Mouse (Mus musculus): ENCODE results near the gene Ano9. TPM values are rescaled to one million over a fixed set of nuclear protein-coding genes. Genes with fewer than 3 reads are reported as not detected.

The Ano9 gene
- polyA plus RNA-seq, 1 experiment from 2014 or later = 17.9 TPM

- no peaks in the 10 kb centered on the region for H3K9me3 ChIP-seq (ENCODE audit: control insufficient read depth, low read length)
- WGBS = 53% methylated on average over 12 of the region's 12 CpGs
- peak overlapping the region; percentile 86 for H3K4me3 ChIP-seq (ENCODE audit: low read depth, low read length)
- TF ChIP-seq CTCF (IDR thresholded peaks at IDR 0.05; ENCODE audit: low read depth) = no peak
- no peak overlapping the region; the same call in 1 of the 2 replicates for H3K27ac ChIP-seq (replicated peaks)
- no peak for DNase-seq (ENCODE audit: low spot score)
- H3K27me3 ChIP-seq (ENCODE audit: control insufficient read depth, insufficient read depth, low read length) = no peaks in the 10 kb centered on the region
- no peak for ATAC-seq (ENCODE audit: low FRiP score, low TSS enrichment)
- no peaks in the 10 kb centered on the region for H3K36me3 ChIP-seq (ENCODE audit: control insufficient read depth, insufficient read depth, low read length)
- peak overlapping the region; percentile 85 for H3K4me2 ChIP-seq (replicated peaks; ENCODE audit: low read depth)
- H3K9ac ChIP-seq (ENCODE audit: low read length) = peak overlapping the region; percentile 84
- H3K4me1 ChIP-seq (replicated peaks; ENCODE audit: control insufficient read depth, insufficient read depth) = peaks cover 5% of the 10 kb centered on the region; the same call in 1 of the 2 replicates
Measured at GRCm38 (mm10) chr7:141131904-141132755, 14.5 kb upstream of the Ano9 start.

GRCm38 (mm10) chr7:141131024-141131820 is 13.6 kb upstream of the Ano9 start:
- H3K4me1 ChIP-seq (replicated peaks; ENCODE audit: control insufficient read depth, insufficient read depth) = peaks cover 5% of the 10 kb centered on the region; the same call in 1 of the 2 replicates
- peak; percentile 97 for ATAC-seq (ENCODE audit: low FRiP score, low TSS enrichment)
- no peak for TF ChIP-seq CTCF (IDR thresholded peaks at IDR 0.05; ENCODE audit: low read depth)
- no peak for TF ChIP-seq EP300 (optimal IDR thresholded peaks at IDR 0.05)
- H3K27me3 ChIP-seq (ENCODE audit: control insufficient read depth, insufficient read depth, low read length) = no peaks in the 10 kb centered on the region
- peak overlapping the region; percentile 86 for H3K4me3 ChIP-seq (ENCODE audit: low read depth, low read length)
- no peaks in the 10 kb centered on the region for H3K9me3 ChIP-seq (ENCODE audit: control insufficient read depth, low read length)
- H3K27ac ChIP-seq (replicated peaks) = peak overlapping the region; percentile 14
- peak; percentile 91 for DNase-seq (ENCODE audit: low spot score)
- peak overlapping the region; percentile 85 for H3K4me2 ChIP-seq (replicated peaks; ENCODE audit: low read depth)
- H3K36me3 ChIP-seq (ENCODE audit: control insufficient read depth, insufficient read depth, low read length) = no peaks in the 10 kb centered on the region
- WGBS = under 1% methylated on average over 57 of the region's 59 CpGs
- H3K9ac ChIP-seq (ENCODE audit: low read length) = peak overlapping the region; percentile 84

- H3K4me3 ChIP-seq (ENCODE audit: low read depth, low read length) = peak overlapping the region; percentile 54
- 2% methylated on average over 15 of the region's 15 CpGs for WGBS
- no peak for ATAC-seq (ENCODE audit: low FRiP score, low TSS enrichment)
- peak overlapping the region; percentile 56 for H3K9ac ChIP-seq (ENCODE audit: low read length)
- H3K9me3 ChIP-seq (ENCODE audit: control insufficient read depth, low read length) = no peaks in the 10 kb centered on the region
- H3K36me3 ChIP-seq (ENCODE audit: control insufficient read depth, insufficient read depth, low read length) = no peaks in the 10 kb centered on the region
- peaks cover 3% of the 10 kb centered on the region for H3K4me1 ChIP-seq (replicated peaks; ENCODE audit: control insufficient read depth, insufficient read depth)
- H3K27me3 ChIP-seq (ENCODE audit: control insufficient read depth, insufficient read depth, low read length) = no peaks in the 10 kb centered on the region
- peak overlapping the region; percentile 77 for H3K27ac ChIP-seq (replicated peaks)
- TF ChIP-seq CTCF (IDR thresholded peaks at IDR 0.05; ENCODE audit: low read depth) (no peak), EP300 (optimal IDR thresholded peaks at IDR 0.05) (no peak)
- H3K4me2 ChIP-seq (replicated peaks; ENCODE audit: low read depth) = peak overlapping the region; percentile 72
- no peak for DNase-seq (ENCODE audit: low spot score)
Measured at GRCm38 (mm10) chr7:141123517-141123856, 5.9 kb upstream of the Ano9 start.

GRCm38 (mm10) chr7:141122689-141123516 is 5.3 kb upstream of the Ano9 start:
- TF ChIP-seq CTCF (IDR thresholded peaks at IDR 0.05; ENCODE audit: low read depth) (no peak), EP300 (optimal IDR thresholded peaks at IDR 0.05) (no peak)
- H3K27ac ChIP-seq (replicated peaks) = peak overlapping the region; percentile 77
- ATAC-seq (ENCODE audit: low FRiP score, low TSS enrichment) (peak; percentile 99), DNase-seq (ENCODE audit: low spot score) (peak; percentile 98)
- peak overlapping the region; percentile 54 for H3K4me3 ChIP-seq (ENCODE audit: low read depth, low read length)
- peak overlapping the region; percentile 72 for H3K4me2 ChIP-seq (replicated peaks; ENCODE audit: low read depth)
- H3K9ac ChIP-seq (ENCODE audit: low read length) = peak overlapping the region; percentile 56
- WGBS = under 1% methylated on average over 29 of the region's 29 CpGs
- H3K27me3 ChIP-seq (ENCODE audit: control insufficient read depth, insufficient read depth, low read length) = no peaks in the 10 kb centered on the region
- no peaks in the 10 kb centered on the region for H3K9me3 ChIP-seq (ENCODE audit: control insufficient read depth, low read length)
- H3K36me3 ChIP-seq (ENCODE audit: control insufficient read depth, insufficient read depth, low read length) = no peaks in the 10 kb centered on the region
- peaks cover 3% of the 10 kb centered on the region for H3K4me1 ChIP-seq (replicated peaks; ENCODE audit: control insufficient read depth, insufficient read depth)

GRCm38 (mm10) chr7:141122245-141122644 is 4.6 kb upstream of the Ano9 start, which contains the start of gene Ptdss2:
TSS of gene Ptdss2 (plus strand) at chr7:141122382.
- peak within 1 kb of the TSS; percentile 56 for H3K9ac ChIP-seq (ENCODE audit: low read length)
- H3K27ac ChIP-seq (replicated peaks) = peak within 1 kb of the TSS; percentile 77
- peak within 1 kb of the TSS; percentile 72 for H3K4me2 ChIP-seq (replicated peaks; ENCODE audit: low read depth)
- H3K4me3 ChIP-seq (ENCODE audit: low read depth, low read length) = peak within 1 kb of the TSS; percentile 54
- no peaks in the 10 kb centered on the region for H3K36me3 ChIP-seq (ENCODE audit: control insufficient read depth, insufficient read depth, low read length)
- H3K4me1 ChIP-seq (replicated peaks; ENCODE audit: control insufficient read depth, insufficient read depth) = peaks cover 3% of the 10 kb centered on the region
- no peaks in the 10 kb centered on the region for H3K9me3 ChIP-seq (ENCODE audit: control insufficient read depth, low read length)
- DNase-seq (ENCODE audit: low spot score) (peak; percentile 35), ATAC-seq (ENCODE audit: low FRiP score, low TSS enrichment) (no peak)
- no peaks in the 10 kb centered on the region for H3K27me3 ChIP-seq (ENCODE audit: control insufficient read depth, insufficient read depth, low read length)
- WGBS = 38% methylated on average over 14 of the region's 14 CpGs
- TF ChIP-seq CTCF (IDR thresholded peaks at IDR 0.05; ENCODE audit: low read depth) = no peak
- no peak for TF ChIP-seq EP300 (optimal IDR thresholded peaks at IDR 0.05)
